Mouse (Mus musculus) ES-Bruce4 (cell line): ENCODE measurements at regions not wholly inside any gene's neighbourhood (a gene's known extent, or its start where the extent isn't known, plus 50 kb on each side); places are given as distances from the start of the nearest gene placed in this dataset.

Source experiments
- EP300 ChIP-seq: IDR thresholded peaks from 2 replicates; pipeline ENCODE4 v1.6.1; 2011; ENCODE audit warnings: low read depth, low read length; ENCODE audit not compliant: insufficient read depth
- POLR2A ChIP-seq: IDR thresholded peaks from one replicate; pipeline ENCODE4 v1.8.1; 2011; ENCODE audit warnings: low read length; ENCODE audit not compliant: insufficient read depth

DNA sequence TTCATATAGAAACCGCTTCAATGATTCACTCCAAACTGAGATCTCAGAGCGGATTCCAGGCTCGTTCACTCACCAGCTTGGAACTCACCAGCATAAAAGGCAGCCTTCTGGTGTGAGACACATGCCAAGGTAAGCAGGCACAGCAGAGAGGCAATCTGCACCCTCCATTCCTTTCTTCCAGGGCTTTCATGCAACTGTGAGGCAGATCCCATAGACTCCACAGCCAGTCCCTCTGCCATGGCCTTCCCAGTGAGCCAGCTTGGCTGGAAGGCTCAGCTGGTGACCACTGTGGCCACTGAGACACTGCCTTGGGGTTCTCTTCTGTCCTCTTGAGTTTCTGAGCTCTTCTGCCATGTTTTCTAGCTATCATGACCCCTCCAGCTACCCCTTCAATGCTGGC, 84.5 kb upstream of the Gm9887 start:
- no peak for TF ChIP-seq POLR2A
- no peak for TF ChIP-seq EP300
